Mouse (Mus musculus): ENCODE measurements at regions not wholly inside any gene's neighbourhood (a gene's known extent, or its start where the extent isn't known, plus 50 kb on each side); places are given as distances from the start of the nearest gene placed in this dataset.

DNA sequence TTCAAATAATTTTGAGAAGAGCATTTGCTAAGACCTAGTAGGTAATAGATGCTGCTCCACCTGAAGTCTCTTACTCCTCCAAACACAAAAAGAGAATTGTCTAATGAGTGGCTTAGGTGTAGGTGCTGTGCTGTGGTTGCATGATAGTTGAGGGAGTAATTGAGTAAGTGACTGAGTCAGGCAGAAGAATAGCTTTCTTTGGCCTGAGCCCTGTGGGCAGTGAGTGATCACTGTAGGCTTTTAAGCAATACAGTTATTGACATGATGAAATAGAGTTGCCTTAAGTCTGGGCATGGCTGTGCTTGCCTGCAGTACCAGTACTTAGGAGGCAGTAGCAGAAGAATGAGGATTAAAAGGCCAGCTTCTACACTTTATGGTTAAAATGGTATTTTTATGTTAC, 155.5 kb upstream of the Marcks start:
- no peak for TF ChIP-seq CTCF (conservative IDR thresholded peaks at IDR 0.05; ENCODE audit: insufficient read depth, insufficient read length, low read depth, low read length)
- no peak for TF ChIP-seq POLR2A (IDR thresholded peaks at IDR 0.05; ENCODE audit: low read depth, low read length)

Data from kidney, adult 2 months (tissue).